Mouse (Mus musculus): ENCODE data around the gene Nrn1l.

Nrn1l gene

DNA sequence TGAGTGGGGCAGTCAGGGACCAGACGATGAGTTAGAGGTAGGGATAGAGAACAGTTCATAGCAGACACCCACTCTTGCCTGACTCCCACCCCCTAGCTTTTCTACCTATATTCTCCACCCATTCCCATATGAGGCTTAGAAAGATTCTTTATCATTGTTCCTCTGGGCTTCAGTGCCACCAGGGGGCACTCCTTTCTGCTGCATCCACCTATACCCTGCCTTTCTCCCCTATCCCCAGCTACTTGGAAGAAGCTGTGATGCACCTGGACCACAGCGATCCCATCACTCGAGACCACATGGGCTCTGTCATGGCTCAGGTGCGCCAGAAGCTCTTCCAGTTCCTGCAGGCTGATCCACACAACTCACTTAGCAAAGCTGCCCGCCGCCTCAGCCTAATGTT, 935 bp upstream of the Nrn1l start:
- no peak for DNase-seq

DNA sequence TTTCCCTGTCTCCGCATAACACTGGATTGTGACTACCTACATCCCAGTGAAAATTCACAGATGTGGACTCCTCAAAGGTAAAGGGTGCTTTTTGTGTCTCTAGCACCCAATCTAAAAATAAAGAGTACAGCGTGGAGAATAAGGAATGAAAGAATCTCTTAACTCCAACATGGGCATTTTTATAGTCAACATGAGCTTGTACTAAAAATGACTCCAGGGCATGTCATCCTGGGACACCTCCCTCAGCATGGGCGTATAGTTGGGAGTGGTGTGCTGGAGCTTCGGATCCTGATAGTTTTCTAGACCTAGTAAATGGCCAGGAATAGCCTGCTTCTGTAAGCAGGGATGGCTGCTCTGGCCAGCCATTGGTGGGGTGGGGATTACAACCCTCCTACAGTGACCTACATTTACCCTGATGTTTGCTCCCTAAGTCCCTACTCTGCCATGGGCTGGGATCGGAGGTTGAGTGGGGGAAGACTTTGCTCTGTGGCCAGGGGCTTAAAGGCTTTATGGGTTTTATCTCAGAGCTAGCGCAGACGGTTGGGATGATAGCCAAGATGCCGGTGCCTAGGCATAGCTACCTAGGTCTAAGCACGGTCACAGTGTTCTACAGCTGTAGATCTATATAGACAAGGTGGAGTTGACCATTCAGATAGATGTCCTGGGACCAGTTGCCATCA, 4.6 kb downstream of the Nrn1l start:
- DNase-seq: no peak

- peak; percentile 99 for DNase-seq
These were observed 7.0 kb downstream of the Nrn1l start, which contains the start of gene Pskh1 for GRCm38 (mm10) chr8:105900180-105900940. Gene Pskh1, plus strand, starts transcription at chr8:105900441.

- DNase-seq: no peak
These were observed 7.7 kb downstream of the Nrn1l start for GRCm38 (mm10) chr8:105900941-105901616.

GRCm38 (mm10) chr8:105919390-105919789, 26.0 kb downstream of the Nrn1l start:
- no peak for DNase-seq

GRCm38 (mm10) chr8:105925123-105925522, 31.8 kb downstream of the Nrn1l start:
- no peak for DNase-seq

- peak; percentile 98 for DNase-seq
These were observed 37.2 kb downstream of the Nrn1l start for GRCm38 (mm10) chr8:105930602-105931001.

DNA sequence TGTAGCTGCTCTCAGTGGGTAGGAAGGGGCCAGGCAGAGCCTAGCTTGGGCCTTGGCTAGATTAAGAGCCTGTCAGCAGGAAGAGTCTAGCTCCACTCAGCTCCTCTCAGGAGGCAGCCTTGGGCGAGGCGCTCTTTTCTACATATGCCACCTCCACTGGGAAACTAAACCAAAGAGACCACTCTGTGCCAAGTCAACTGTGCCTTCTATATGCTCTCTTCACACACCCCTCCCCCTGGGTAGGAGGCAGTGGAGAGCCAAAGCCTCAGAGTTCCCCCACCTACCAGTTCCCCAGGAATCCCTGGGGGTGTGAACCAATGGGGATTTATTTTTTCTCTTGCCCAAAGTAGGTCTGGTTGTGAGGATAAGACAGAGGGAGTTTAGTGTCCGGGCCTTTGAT, 37.9 kb downstream of the Nrn1l start:
- DNase-seq: peak; percentile 90

GRCm38 (mm10) chr8:105932525-105932924, 39.2 kb downstream of the Nrn1l start:
- DNase-seq: peak; percentile 92

- DNase-seq: no peak
These were observed 40.4 kb downstream of the Nrn1l start, which contains the start of gene Ctrl for GRCm38 (mm10) chr8:105933762-105934161. Gene Ctrl, minus strand, starts transcription at chr8:105933862.

DNA sequence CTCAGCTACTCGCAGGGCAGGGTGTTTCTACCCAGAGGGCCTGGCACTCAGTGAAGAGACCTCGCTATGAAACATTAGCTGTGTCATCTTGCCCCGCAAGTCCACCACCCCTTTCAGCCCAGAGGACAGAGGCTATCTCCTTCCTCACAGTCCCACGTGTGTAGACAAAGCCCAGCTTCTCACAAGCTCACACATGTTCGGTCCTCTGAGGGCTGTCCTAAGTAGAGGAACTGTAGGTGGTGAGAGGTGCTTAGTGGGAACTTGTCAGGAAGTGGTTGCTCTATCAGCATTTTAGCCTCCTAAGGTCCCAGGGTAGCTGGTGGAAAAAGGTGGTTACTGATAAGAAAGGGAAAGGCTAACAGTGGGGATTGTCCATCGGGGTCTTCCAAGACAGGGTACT, 41.7 kb downstream of the Nrn1l start:
- DNase-seq: no peak

DNA sequence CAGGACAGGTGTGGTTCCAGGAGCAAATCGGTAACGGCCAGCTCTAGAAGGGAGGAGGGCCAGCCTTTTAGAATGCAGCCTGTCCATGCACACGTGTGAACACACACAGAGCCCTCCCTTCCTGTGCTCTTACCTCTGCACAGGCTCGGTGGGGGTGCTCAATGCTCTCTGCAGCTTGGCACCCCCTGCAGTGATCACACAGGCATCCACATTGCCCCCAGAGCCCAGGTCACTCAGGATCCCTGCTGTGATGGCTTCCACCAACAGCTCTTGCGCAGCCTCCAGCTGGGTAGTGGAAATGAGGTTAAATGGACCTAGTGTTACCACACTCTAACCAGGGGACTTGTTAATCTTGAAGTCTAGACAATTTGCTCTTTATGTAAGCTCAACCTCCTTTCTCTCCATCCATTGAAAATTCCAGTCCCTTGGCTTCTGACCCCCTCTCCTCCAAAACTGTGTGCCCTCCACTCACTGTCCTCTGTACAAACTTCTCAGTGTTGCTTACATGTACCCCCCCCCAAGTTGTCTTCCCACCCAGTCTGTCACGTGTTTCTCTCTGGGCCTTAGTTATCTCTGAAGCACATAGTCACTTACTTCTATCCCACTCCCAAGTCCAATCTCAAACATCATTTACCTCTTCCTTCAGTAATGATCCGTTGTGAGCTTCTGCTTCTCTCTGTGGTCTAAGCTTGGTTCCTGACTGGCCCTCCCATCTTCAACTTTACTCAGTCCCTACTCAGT, 42.7 kb downstream of the Nrn1l start:
- peak; percentile 95 for DNase-seq

- DNase-seq: peak; percentile 100
These were observed 43.6 kb downstream of the Nrn1l start for GRCm38 (mm10) chr8:105936866-105937475.

DNA sequence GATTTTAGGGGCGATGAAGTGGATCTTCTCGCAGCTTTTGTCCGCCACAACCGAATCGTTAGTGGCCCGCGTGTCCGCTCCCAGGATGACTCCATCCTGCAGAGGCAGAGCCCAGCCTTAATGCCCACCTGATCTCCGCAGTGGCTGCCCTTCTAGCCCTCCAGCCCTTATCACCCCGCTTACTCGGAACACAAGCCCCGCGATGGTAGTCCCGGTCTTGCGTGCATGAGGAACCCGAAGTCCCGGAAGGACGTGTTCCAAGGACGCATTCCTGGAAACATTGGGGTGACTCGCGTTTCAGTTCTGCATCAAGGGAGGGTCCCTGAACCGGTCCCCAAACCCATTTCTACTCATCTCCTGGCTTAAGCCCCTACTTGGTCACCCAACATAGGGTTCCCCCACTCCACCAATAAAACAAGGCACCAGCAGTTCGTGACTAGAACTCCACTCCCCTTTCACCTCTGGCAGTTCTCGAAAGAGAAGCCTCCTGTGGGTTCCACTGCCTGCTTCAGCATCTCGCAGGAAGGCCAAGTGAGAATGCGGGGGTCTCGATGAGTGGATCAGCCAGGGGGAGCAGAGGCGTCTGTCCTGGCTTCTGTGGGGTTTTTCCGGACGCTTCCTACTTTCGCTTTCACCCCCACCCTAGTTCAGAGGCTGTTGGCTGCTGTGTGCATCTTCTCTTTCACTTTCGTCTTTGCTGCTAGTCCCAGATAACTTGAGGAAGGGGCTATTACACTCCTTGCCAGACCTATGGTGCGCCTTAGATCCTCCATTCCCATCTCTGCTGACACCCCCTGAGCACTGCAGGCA, 44.3 kb downstream of the Nrn1l start:
- peak; percentile 98 for DNase-seq

- no peak for DNase-seq
These were observed 44.9 kb downstream of the Nrn1l start, which contains the start of gene Psmb10 for GRCm38 (mm10) chr8:105938306-105938669. Gene Psmb10, minus strand, starts transcription at chr8:105938444.

DNA sequence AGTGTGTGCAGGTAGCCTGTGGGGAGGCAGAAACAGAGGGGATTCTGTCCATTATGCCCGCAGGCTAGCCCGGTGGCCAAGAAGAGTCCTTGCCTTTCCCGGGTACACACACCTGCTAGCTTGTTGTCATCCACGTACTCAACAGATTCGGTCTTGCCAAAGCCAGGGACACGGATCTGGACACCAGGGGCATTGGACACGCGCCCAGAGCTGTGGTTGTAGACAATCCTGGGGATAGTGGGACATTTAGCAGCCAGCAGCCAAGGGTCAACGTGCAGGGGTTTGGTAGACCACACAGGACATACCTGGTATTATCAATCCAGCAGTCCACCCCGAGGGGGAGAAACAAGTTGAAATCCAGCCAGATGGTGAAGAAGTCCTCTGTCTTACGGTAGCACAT, 48.7 kb downstream of the Nrn1l start:
- DNase-seq: peak; percentile 90

DNA sequence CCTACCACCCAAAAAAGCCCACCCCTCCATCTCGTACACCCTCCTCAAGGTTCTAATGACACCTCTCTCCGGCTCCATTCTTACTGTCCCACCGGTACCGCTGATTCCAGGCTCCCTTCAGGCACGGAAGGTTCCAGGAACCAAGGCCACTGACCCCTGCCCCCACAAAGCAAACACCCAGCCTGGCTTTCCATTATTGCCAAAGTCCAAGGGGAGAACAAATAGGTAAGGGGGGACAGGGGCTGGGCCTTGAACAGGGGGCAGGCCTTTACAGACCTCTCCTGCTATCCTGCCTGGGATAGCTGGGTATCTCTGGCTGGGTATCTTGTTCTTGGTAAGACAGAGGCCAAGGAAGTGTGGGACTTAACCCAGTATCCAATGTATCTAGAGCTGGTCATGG, 49.2 kb downstream of the Nrn1l start:
- peak; percentile 82 for DNase-seq

DNA sequence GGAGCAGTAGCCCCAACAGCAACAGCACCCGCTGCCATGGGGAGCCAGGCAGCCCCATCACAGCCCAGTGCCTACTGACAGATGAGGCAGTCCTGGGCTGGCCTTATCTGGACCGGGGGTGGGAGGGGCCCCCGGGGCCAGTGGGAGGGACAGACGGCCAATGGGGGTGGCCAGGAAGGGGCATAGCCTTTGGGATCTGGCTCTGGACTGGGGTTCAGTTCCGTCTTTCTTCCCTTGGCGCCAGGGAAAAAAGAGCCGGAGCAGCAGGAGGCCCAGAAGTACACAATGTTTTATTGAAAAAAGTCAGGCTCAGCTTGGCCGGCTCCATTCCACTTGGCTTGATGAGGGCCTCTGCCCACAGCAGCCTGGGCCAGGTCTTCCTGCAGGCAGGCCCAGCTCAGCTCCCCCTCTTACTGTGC, 50.0 kb downstream of the Nrn1l start, which contains the start of gene Lcat:
Gene Lcat, minus strand, starts transcription at position 62 of the 419 bp plus-strand sequence.
- peak; percentile 95 for DNase-seq
